13 mouse cellular contexts compared by ENCODE assay signal in the genomic region with DNA sequence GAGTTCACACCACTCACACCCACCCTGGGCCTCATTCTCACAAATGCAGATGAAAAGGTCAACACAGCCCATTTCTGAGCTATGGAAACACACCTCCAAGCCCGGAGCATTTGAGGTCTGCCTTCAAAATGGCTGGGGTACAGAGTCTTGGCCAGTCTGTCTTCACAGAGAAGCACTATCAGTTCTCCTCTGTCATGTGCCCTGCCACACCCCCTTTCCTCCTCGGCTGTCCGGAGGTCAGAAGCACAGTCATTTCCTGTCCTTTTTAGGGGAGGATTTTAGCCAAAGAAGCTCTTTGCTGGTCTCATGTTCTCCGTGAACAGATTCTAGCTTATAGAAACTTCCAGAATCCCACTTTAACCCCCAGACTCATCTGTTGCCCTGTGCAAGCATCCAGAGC. TPM values are rescaled to one million over a fixed set of nuclear protein-coding genes. Genes with fewer than 3 reads are reported as not detected.
DNase-seq lines count a peak whose midpoint lies in the region; ATAC-seq and TF ChIP-seq lines count a peak whose summit lies in the region.
"Had no signal": no experiment of that assay in that cellular context is flagged by ENCODE, and none has a peak within 500 bp of the region (broad histone marks: within the 10 kb centered on the region; RNA-seq: fewer than 3 reads in every experiment).

No protein-coding gene starts in this region.

- peak; percentile 14 for DNase-seq in adrenal gland, postnatal 10 days
- no peak for DNase-seq in adrenal gland, postnatal 4 days (ENCODE audit: low spot score in 2 of 2)
- peak; percentile 29 for DNase-seq in liver, adult 2 months (ENCODE audit: extremely low read depth, low read depth, low spot score)
- no peak for DNase-seq in thymus, postnatal 25 days
- DNase-seq in c-Kit-positive CD71-positive TER-119-positive erythroid progenitor cells, embryonic 14.5 days (ENCODE audit: low spot score) = no peak
- DNase-seq in gastrocnemius, postnatal 10 days = no peak
- DNase-seq: cerebellum, postnatal 25 days; gastrocnemius, postnatal 25 days; midbrain, embryonic 14.5 days had no signal

- no peak overlapping the region for H3K4me3 ChIP-seq in C2C12 (ENCODE audit: insufficient read depth, poor library complexity, severe bottlenecking)
- H3K4me3 ChIP-seq in heart, embryonic 13.5 days = no peak overlapping the region
- H3K4me3 ChIP-seq in liver, adult 2 months (ENCODE audit: insufficient read depth, low read depth, low read length) = no peak overlapping the region
- H3K4me3 ChIP-seq: intestine, embryonic 15.5 days; limb, embryonic 13.5 days had no signal

- no peak overlapping the region for H3K27ac ChIP-seq in heart, embryonic 13.5 days (replicated peaks)
- H3K27ac ChIP-seq in liver, adult 2 months (replicated peaks; ENCODE audit: insufficient read depth, low read depth, low read length) = peak overlapping the region; percentile 58
- H3K27ac ChIP-seq: intestine, embryonic 15.5 days; limb, embryonic 13.5 days had no signal

- no peaks in the 10 kb centered on the region for H3K27me3 ChIP-seq in C2C12 (ENCODE audit: control insufficient read depth, insufficient read depth, insufficient read length)
- H3K27me3 ChIP-seq in heart, embryonic 13.5 days (replicated peaks) = no peaks in the 10 kb centered on the region
- no peaks in the 10 kb centered on the region for H3K27me3 ChIP-seq in liver, adult 2 months (ENCODE audit: control insufficient read depth, insufficient read depth, low read length)
- H3K27me3 ChIP-seq: intestine, embryonic 15.5 days; limb, embryonic 13.5 days had no signal

- H3K79me3 ChIP-seq in C2C12 (ENCODE audit: low read depth) = no peaks in the 10 kb centered on the region

- no peak overlapping the region for H3K9ac ChIP-seq in heart, embryonic 13.5 days
- peak overlapping the region; percentile 40; the same call in 1 of the 2 replicates for H3K9ac ChIP-seq in liver, adult 2 months (ENCODE audit: low read depth, low read length)
- H3K9ac ChIP-seq: intestine, embryonic 15.5 days; limb, embryonic 13.5 days had no signal

- no peaks in the 10 kb centered on the region for H3K9me3 ChIP-seq in heart, embryonic 13.5 days
- H3K9me3 ChIP-seq: intestine, embryonic 15.5 days; limb, embryonic 13.5 days had no signal

- no peaks in the 10 kb centered on the region for H3K36me3 ChIP-seq in C2C12 (ENCODE audit: control insufficient read depth, insufficient read depth)
- no peaks in the 10 kb centered on the region for H3K36me3 ChIP-seq in heart, embryonic 13.5 days
- H3K36me3 ChIP-seq in liver, adult 2 months (ENCODE audit: control insufficient read depth, insufficient read depth, low read length) = peaks cover 4% of the 10 kb centered on the region; the same call in 1 of the 2 replicates
- H3K36me3 ChIP-seq: intestine, embryonic 15.5 days had no signal

- TF ChIP-seq POLR2A in liver, adult 2 months (IDR thresholded peaks at IDR 0.05; ENCODE audit: extremely low read depth, insufficient read depth, low read length) = no peak

- TF ChIP-seq CTCF in C2C12 (IDR thresholded peaks at IDR 0.05; ENCODE audit: control insufficient read depth, insufficient read depth, insufficient read length) = no peak
- TF ChIP-seq CTCF in liver, adult 2 months (IDR thresholded peaks at IDR 0.05; ENCODE audit: low read depth, low read length) = no peak

- peak overlapping the region; percentile 9; the same call in 1 of the 2 replicates for H3K4me2 ChIP-seq in heart, embryonic 13.5 days
- H3K4me2 ChIP-seq: intestine, embryonic 15.5 days; limb, embryonic 13.5 days had no signal

- H3K4me1 ChIP-seq in heart, embryonic 13.5 days = peaks cover 39% of the 10 kb centered on the region
- H3K4me1 ChIP-seq in liver, adult 2 months (ENCODE audit: control insufficient read depth, insufficient read depth, low read length) = peaks cover 7% of the 10 kb centered on the region

- no peak for ATAC-seq in heart, embryonic 13.5 days (ENCODE audit: extremely low read depth, insufficient number of reproducible peaks, low FRiP score, low TSS enrichment)
- ATAC-seq: intestine, embryonic 15.5 days had no signal

- H3ac ChIP-seq in C2C12 (ENCODE audit: control insufficient read depth, insufficient read length, low read depth) = no peak overlapping the region

- WGBS in heart, embryonic 13.5 days = 31% methylated on average over 4 of the region's 4 CpGs
- WGBS in liver, adult 2 months = 56% methylated on average over 4 of the region's 4 CpGs

- peaks cover 8% of the 10 kb centered on the region for H3K79me2 ChIP-seq in C2C12 (ENCODE audit: control insufficient read depth, insufficient read depth)
- H3K79me2 ChIP-seq in liver, adult 2 months (ENCODE audit: control insufficient read depth, insufficient read depth, low read length) = peaks cover 14% of the 10 kb centered on the region; the same call in 1 of the 2 replicates

TF ChIP-seq in C2C12, 6 proteins besides CTCF, POLR2A, EP300 and RAD21:
- TF ChIP-seq FOSL1 (IDR thresholded peaks at IDR 0.05; ENCODE audit: insufficient read depth, low read length, poor library complexity, severe bottlenecking) (no peak), USF1 (IDR thresholded peaks at IDR 0.05; ENCODE audit: low read depth) (peak; percentile 34)

RNA-seq across cellular contexts. Expression of a gene that starts 4.1 kb away (rescaled TPM):
- total RNA-seq in adrenal gland, postnatal 10 days (2021) = 10 to 100 TPM; 61.7 to 73.1 TPM
- total RNA-seq in adrenal gland, postnatal 4 days (2021) = 10 to 100 TPM; 65.0 to 70.9 TPM
- 39.5 TPM for polyA plus RNA-seq in C2C12 (2012; fragmentation: generic; extraction: Trizol)
- polyA plus RNA-seq in heart, embryonic 13.5 days (2015; fragmentation: Nextera tagmentation; extraction: Ambion mirVana) = 26.7 and 29.0 TPM in 2 replicates
- 17.9 and 25.8 TPM in 2 replicates for total RNA-seq in liver, adult 2 months (2014; rRNA removed)
- 18.0 and 21.4 TPM in 2 replicates for polyA plus RNA-seq in liver, adult 2 months (2012; rRNA removed)
- total RNA-seq in gastrocnemius, postnatal 10 days (2021) = 10 to 100 TPM; 19.5 to 23.9 TPM

RNA-seq across cellular contexts. Expression of a gene that starts 4.4 kb away (rescaled TPM):
- total RNA-seq in adrenal gland, postnatal 10 days (2021) = 10 to 100 TPM; 19.8 to 19.9 TPM
- total RNA-seq in adrenal gland, postnatal 4 days (2021) = 10 to 100 TPM; 22.9 TPM
- 9.1 TPM for polyA plus RNA-seq in C2C12 (2012; fragmentation: generic; extraction: Trizol)
- 11.0 and 12.0 TPM in 2 replicates for polyA plus RNA-seq in heart, embryonic 13.5 days (2015; fragmentation: Nextera tagmentation; extraction: Ambion mirVana)
- 15.9 and 18.8 TPM in 2 replicates for total RNA-seq in liver, adult 2 months (2014; rRNA removed)
- 3.9 and 4.2 TPM in 2 replicates for polyA plus RNA-seq in liver, adult 2 months (2012; rRNA removed)
- 10 to 100 TPM; 12.0 to 14.3 TPM for total RNA-seq in gastrocnemius, postnatal 10 days (2021)

RNA-seq across cellular contexts. Expression of a gene that starts 41.6 kb away (rescaled TPM):
- total RNA-seq in adrenal gland, postnatal 10 days (2021) = 10 to 100 TPM; 28.5 to 31.7 TPM
- 10 to 100 TPM; 32.1 to 35.0 TPM for total RNA-seq in adrenal gland, postnatal 4 days (2021)
- polyA plus RNA-seq in C2C12 (2012; fragmentation: generic; extraction: Trizol) = 15.2 TPM
- 42.8 and 46.0 TPM in 2 replicates for polyA plus RNA-seq in heart, embryonic 13.5 days (2015; fragmentation: Nextera tagmentation; extraction: Ambion mirVana)
- total RNA-seq in liver, adult 2 months (2014; rRNA removed) = 9.6 and 15.2 TPM in 2 replicates
- 28.0 and 28.8 TPM in 2 replicates for polyA plus RNA-seq in liver, adult 2 months (2012; rRNA removed)
- total RNA-seq in gastrocnemius, postnatal 10 days (2021) = 10 to 100 TPM; 24.4 to 26.7 TPM

Comparison
In these comparisons a context has a peak if more than half of its experiments do, and no peak if none do; other contexts are left out.
1. DNase-seq: peak in adrenal gland, postnatal 10 days (single experiment) and liver, adult 2 months (single experiment); none in adrenal gland, postnatal 4 days (0 of 2), thymus, postnatal 25 days (single experiment), c-Kit-positive CD71-positive TER-119-positive erythroid progenitor cells, embryonic 14.5 days (single experiment) and gastrocnemius, postnatal 10 days (single experiment).